8 mouse cellular contexts compared by ENCODE assay signal in the genomic region with DNA sequence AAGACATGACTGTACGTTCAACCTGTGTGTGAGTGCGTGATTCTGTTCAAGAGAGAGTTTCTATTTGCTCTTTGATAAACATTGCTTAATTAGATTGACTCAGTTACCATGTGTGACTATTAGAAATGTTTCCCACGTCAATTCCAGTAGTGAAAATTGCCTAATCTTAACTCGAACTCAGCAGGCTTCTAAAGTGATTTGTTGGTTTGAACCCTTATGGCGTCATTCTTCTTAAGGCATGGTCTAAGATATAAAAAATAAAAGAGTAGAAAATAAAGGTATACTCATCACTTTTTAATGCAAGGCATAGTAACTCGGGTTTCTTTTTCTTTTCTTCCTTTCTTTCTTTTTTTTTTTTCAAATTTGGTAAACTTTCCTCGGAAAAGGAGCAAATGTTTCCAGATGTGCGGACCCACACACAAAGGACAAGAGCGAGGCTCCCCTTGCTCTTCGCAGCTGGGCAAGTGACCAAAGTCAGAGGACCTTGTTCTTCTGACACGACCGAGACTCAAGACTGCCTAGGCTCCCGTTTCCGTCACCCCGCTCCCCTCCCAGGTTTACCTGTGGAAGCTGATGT. TPM values are rescaled to one million over a fixed set of nuclear protein-coding genes. Genes with fewer than 3 reads are reported as not detected.
DNase-seq lines count a peak whose midpoint lies in the region; ATAC-seq and TF ChIP-seq lines count a peak whose summit lies in the region.

No protein-coding gene starts in this region.

- no peak for TF ChIP-seq CTCF in kidney, adult 2 months (conservative IDR thresholded peaks at IDR 0.05; ENCODE audit: insufficient read depth, insufficient read length, low read depth, low read length)

- peaks cover 2% of the 10 kb centered on the region for H3K4me1 ChIP-seq in kidney, adult 2 months (ENCODE audit: control insufficient read depth, insufficient read depth, low read length)

- no peaks in the 10 kb centered on the region for H3K27me3 ChIP-seq in kidney, adult 2 months (replicated peaks; ENCODE audit: control insufficient read depth, insufficient read depth, low read length)

- peak; percentile 18 for DNase-seq in kidney, adult 2 months
- no peak for DNase-seq in kidney, postnatal 10 days
- DNase-seq in adipocyte (ENCODE audit: low spot score) = peak; percentile 63
- peak; percentile 11 for DNase-seq in lung, postnatal 25 days (ENCODE audit: low spot score)
- no peak for DNase-seq in c-Kit-positive CD71-positive TER-119-positive erythroid progenitor cells, embryonic 14.5 days (ENCODE audit: low spot score)
- no peak for DNase-seq in layer of hippocampus, adult 11-12 months (ENCODE audit: low spot score)
- DNase-seq in testis, postnatal 14 days (ENCODE audit: low spot score) = no peak

- H3K27ac ChIP-seq in kidney, adult 2 months (ENCODE audit: insufficient read depth, low read depth, low read length) = peak overlapping the region; percentile 82

- H3K4me3 ChIP-seq in kidney, adult 2 months (ENCODE audit: insufficient read depth, low read depth, low read length) = peak overlapping the region; percentile 79

- no peak for TF ChIP-seq POLR2A in kidney, adult 2 months (IDR thresholded peaks at IDR 0.05; ENCODE audit: low read depth, low read length)

- 0 out of 2 replicates have a peak, but pooled peaks have one; percentile 1 for ATAC-seq in granulocyte monocyte progenitor cell, adult 5-6 weeks (replicated peaks; ENCODE audit: poor library complexity, severe bottlenecking)

- no peaks in the 10 kb centered on the region for H3K36me3 ChIP-seq in kidney, adult 2 months (ENCODE audit: control insufficient read depth, insufficient read depth, low read length)

- WGBS in kidney, adult 2 months = 1% methylated on average over 15 of the region's 15 CpGs

RNA-seq across cellular contexts. Expression of a gene that starts 0.5 kb away (rescaled TPM):
- 7.4 and 7.6 TPM in 2 replicates for polyA plus RNA-seq in kidney, adult 2 months (2012; rRNA removed)
- 11.6 and 12.4 TPM in 2 replicates for total RNA-seq in granulocyte monocyte progenitor cell, adult 5-6 weeks (2014; fragmentation: Nextera tagmentation)
- total RNA-seq in granulocyte monocyte progenitor cell, adult 5-6 weeks (2017) = 6.7 and 9.7 TPM in 2 replicates

RNA-seq across cellular contexts. Expression of a gene that starts 1.0 kb away (rescaled TPM):
- 15.5 and 18.4 TPM in 2 replicates for polyA plus RNA-seq in kidney, adult 2 months (2012; rRNA removed)
- total RNA-seq in granulocyte monocyte progenitor cell, adult 5-6 weeks (2014; fragmentation: Nextera tagmentation) = 54.8 and 72.9 TPM in 2 replicates
- 21.4 and 36.5 TPM in 2 replicates for total RNA-seq in granulocyte monocyte progenitor cell, adult 5-6 weeks (2017)

RNA-seq across cellular contexts. Expression of a gene that starts 21.4 kb away (rescaled TPM):
- 68.5 and 84.0 TPM in 2 replicates for polyA plus RNA-seq in kidney, adult 2 months (2012; rRNA removed)
- 13.3 and 15.2 TPM in 2 replicates for total RNA-seq in granulocyte monocyte progenitor cell, adult 5-6 weeks (2014; fragmentation: Nextera tagmentation)
- total RNA-seq in granulocyte monocyte progenitor cell, adult 5-6 weeks (2017) = 13.0 and 23.7 TPM in 2 replicates

Comparison
In these comparisons a context has a peak if more than half of its experiments do, and no peak if none do; other contexts are left out.
1. DNase-seq: peak in kidney, adult 2 months (single experiment), adipocyte (single experiment) and lung, postnatal 25 days (single experiment); none in kidney, postnatal 10 days (single experiment), c-Kit-positive CD71-positive TER-119-positive erythroid progenitor cells, embryonic 14.5 days (single experiment), layer of hippocampus, adult 11-12 months (single experiment) and testis, postnatal 14 days (single experiment).